Mouse (Mus musculus) forebrain, embryonic 11.5 days (tissue): ENCODE results near the gene Gm20449. TPM values are rescaled to one million over a fixed set of nuclear protein-coding genes. Genes with fewer than 3 reads are reported as not detected.
"Not testable (repeated sequence)": the region's sequence is repeated elsewhere in the genome, so short reads cannot be mapped to it uniquely, and the experiment has no call there.

Source experiments
- ATAC-seq: fragments of 200-750 bp; cut with Nextera tagmentation; replicated peaks from 2 replicates; pipeline ENCODE4 v1.8.0; 2017; ENCODE audit warnings: moderate TSS enrichment; ENCODE audit not compliant: low FRiP score
- DNase-seq: peaks from one replicate; pipeline ENCODE4 v3.0.0-alpha.2; 2017; ENCODE audit warnings: low spot score
- H3K27ac ChIP-seq: fragments of 300-500 bp; sonication (generic); 2 replicates; pipeline ENCODE4 v1.5.1; 2014; ENCODE audit warnings: low read depth, low read length
- H3K27me3 ChIP-seq: fragments of 300-500 bp; sonication (generic); 2 replicates; pipeline ENCODE4 v1.6.1; 2014; ENCODE audit warnings: mild to moderate bottlenecking, low read length, mixed read lengths; ENCODE audit not compliant: control insufficient read depth, insufficient read depth
- H3K36me3 ChIP-seq: fragments of 300-500 bp; sonication (generic); 2 replicates; pipeline ENCODE4 v1.6.1; 2014; ENCODE audit warnings: mild to moderate bottlenecking, low read length, moderate library complexity, mixed read lengths; ENCODE audit not compliant: control insufficient read depth, insufficient read depth
- H3K4me1 ChIP-seq: fragments of 300-500 bp; sonication (generic); replicated peaks from 2 replicates; pipeline ENCODE4 v1.6.1; 2014; ENCODE audit warnings: low read length, mixed read lengths; ENCODE audit not compliant: control insufficient read depth, insufficient read depth
- H3K4me2 ChIP-seq: fragments of 300-500 bp; sonication (generic); 2 replicates; pipeline ENCODE4 v1.6.1; 2014; ENCODE audit warnings: low read depth, mild to moderate bottlenecking, low read length, moderate library complexity, mixed read lengths; ENCODE audit not compliant: severe bottlenecking
- H3K4me3 ChIP-seq: fragments of 300-500 bp; sonication (generic); 2 replicates; pipeline ENCODE4 v1.5.1; 2014; ENCODE audit warnings: low read depth, low read length
- H3K9ac ChIP-seq: fragments of 300-500 bp; sonication (generic); 2 replicates; pipeline ENCODE4 v1.6.1; 2014; ENCODE audit warnings: low read length
- H3K9me3 ChIP-seq: fragments of 300-500 bp; sonication (generic); 2 replicates; pipeline ENCODE4 v1.6.1; 2016; ENCODE audit warnings: low read length, mixed read lengths; ENCODE audit not compliant: control insufficient read depth
- WGBS: fragments of 180-500 bp; shearing (Covaris S2); extraction: QIAGEN DNeasy Blood & Tissue Kit; methylation state at CpG from one replicate; pipeline ENCODE4 v1.1.7; 2014; 5-methylcytosine and 5-hydroxymethylcytosine counted together
- polyA plus RNA-seq: library from polyadenylated mRNA; unstranded; fragments of >200 nt; fragmentation: Nextera tagmentation; extraction: Ambion mirVana; gene quantifications from 2 replicates; pipeline ENCODE4 v1.2.1, GENCODE M21; 2014

Gm20449 gene
- polyA plus RNA-seq, 1 experiment from 2014 or later: 0.08 TPM

DNA sequence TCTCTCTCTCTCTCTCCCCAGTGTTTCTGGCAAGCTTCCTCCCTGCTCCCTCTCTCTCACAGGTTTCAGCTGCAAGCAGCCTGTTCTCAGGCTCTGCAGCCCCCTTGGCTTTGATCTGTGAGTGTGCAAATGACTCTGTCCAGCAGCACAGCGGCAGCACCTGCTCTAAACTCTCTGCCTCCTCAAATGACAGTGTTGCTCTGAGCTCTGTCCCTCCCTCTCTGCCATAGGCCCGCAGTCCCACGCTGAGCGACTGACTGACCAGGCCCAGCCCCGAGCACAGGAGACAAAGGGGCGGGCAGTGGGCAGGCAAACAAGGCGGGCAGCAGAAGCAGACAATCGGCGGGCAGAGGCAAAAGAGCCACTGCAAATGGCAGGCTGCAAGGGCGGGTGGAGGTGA is 47.4 kb downstream of the Gm20449 start:
- 10% methylated on average over 10 of the region's 10 CpGs for WGBS
- Histone ChIP-seq H3K4me3 (no peak overlapping the region), H3K36me3 (no peaks in the 10 kb centered on the region)

GRCm38 (mm10) chr7:41448596-41448995 is 50.6 kb downstream of the Gm20449 start, which contains the start of gene Vmn2r57:
TSS of gene Vmn2r57 (minus strand) at chr7:41448696.
- not testable (repeated sequence) for ATAC-seq, H3K4me3 ChIP-seq, H3K4me2 ChIP-seq, H3K9me3 ChIP-seq, DNase-seq, H3K4me1 ChIP-seq, H3K27me3 ChIP-seq, H3K36me3 ChIP-seq, H3K9ac ChIP-seq, H3K27ac ChIP-seq
- WGBS: 72% methylated on average over 1 of the region's 1 CpGs

More for the DNA sequence above, 47.4 kb downstream of the Gm20449 start:
- DNase-seq (peak; percentile 44), ATAC-seq (0 out of 2 replicates have a peak, but pooled peaks have one; percentile 42)
- H3K9ac ChIP-seq: no peak overlapping the region
- no peaks in the 10 kb centered on the region; the same call in 1 of the 2 replicates for H3K9me3 ChIP-seq
- no peak overlapping the region for H3K27ac ChIP-seq
- H3K27me3 ChIP-seq: no peaks in the 10 kb centered on the region
- H3K4me2 ChIP-seq: no peak overlapping the region
- no peaks in the 10 kb centered on the region for H3K4me1 ChIP-seq

GRCm38 (mm10) chr7:41394130-41394529 is 105.1 kb downstream of the Gm20449 start:
- no peak overlapping the region; the same call in 1 of the 2 replicates for H3K4me3 ChIP-seq
- no peak overlapping the region for H3K27ac ChIP-seq
- H3K9me3 ChIP-seq: no peaks in the 10 kb centered on the region
- H3K9ac ChIP-seq: no peak overlapping the region
- H3K27me3 ChIP-seq: no peaks in the 10 kb centered on the region
- WGBS: 78% methylated on average over 4 of the region's 4 CpGs
- DNase-seq (no peak), ATAC-seq (no peak; the same call in 1 of the 2 replicates)
- H3K4me1 ChIP-seq: no peaks in the 10 kb centered on the region
- H3K4me2 ChIP-seq: no peak overlapping the region
- H3K36me3 ChIP-seq: no peaks in the 10 kb centered on the region

GRCm38 (mm10) chr7:41393048-41393971 is 105.9 kb downstream of the Gm20449 start, which contains the start of gene AI987944:
TSS of gene AI987944 (minus strand) at chr7:41393379.
- Histone ChIP-seq H3K9me3 (no peaks in the 10 kb centered on the region), H3K4me3 (peak within 1 kb of the TSS; percentile 53), H3K4me1 (no peaks in the 10 kb centered on the region), H3K9ac (peak within 1 kb of the TSS; percentile 61), H3K27me3 (no peaks in the 10 kb centered on the region), H3K27ac (0 out of 2 replicates have a peak within 1 kb of the TSS, but pooled peaks have one; percentile 57), H3K4me2 (peak within 1 kb of the TSS; percentile 57), H3K36me3 (no peaks in the 10 kb centered on the region)
- WGBS: under 1% methylated on average over 25 of the region's 25 CpGs
- DNase-seq (peak; percentile 82), ATAC-seq (peak; percentile 99)

Other genes starting within 250 kb of the Gm20449 start
- gene AI987944, start 106.0 kb downstream of the Gm20449 start, polyA plus RNA-seq: 10.5 and 11.1 TPM in 2 replicates
- 0.19 and 0.27 TPM in 2 replicates for gene Vmn2r57, start 50.7 kb downstream of the Gm20449 start, polyA plus RNA-seq
- 10.0 and 10.3 TPM in 2 replicates for gene AW146154, start 473 bp upstream of the Gm20449 start, polyA plus RNA-seq
- gene Gm6871, start 74.2 kb upstream of the Gm20449 start, polyA plus RNA-seq: not detected in 2 replicates
- gene 2610021A01Rik, start 99.8 kb upstream of the Gm20449 start, polyA plus RNA-seq: 19.0 and 19.2 TPM in 2 replicates
- 16.2 and 19.2 TPM in 2 replicates for gene Zfp788, start 133.8 kb upstream of the Gm20449 start, polyA plus RNA-seq